Mouse (Mus musculus): ENCODE results near the gene Srpk2. TPM values are rescaled to one million over a fixed set of nuclear protein-coding genes. Genes with fewer than 3 reads are reported as not detected.

Gene Srpk2
- polyA plus RNA-seq, 1 experiment from 2014 or later, result 27.1 TPM

DNA sequence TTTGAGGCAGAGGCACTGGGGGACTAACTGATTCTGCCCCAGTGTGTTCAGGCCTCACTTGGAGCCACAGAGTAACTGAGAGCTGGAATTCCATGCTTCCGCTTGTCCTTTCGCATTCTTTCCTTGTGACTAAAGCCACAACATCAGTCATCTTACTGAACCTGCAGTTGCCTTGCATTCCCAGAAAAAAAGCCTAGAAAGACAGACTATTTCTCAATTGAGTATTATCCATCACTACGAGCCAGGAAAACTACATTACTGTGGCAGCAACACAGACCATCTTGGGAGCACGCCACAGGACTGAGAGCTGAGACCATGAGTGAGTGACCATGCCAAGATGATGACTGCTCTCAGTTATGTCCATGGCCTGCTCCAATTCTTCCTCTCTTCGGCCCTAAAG is 57.2 kb downstream of the Srpk2 start:
- no peak; the same call in 1 of the 2 replicates for ATAC-seq (ENCODE audit: low FRiP score, low TSS enrichment)
- Histone ChIP-seq H3K36me3 (ENCODE audit: control insufficient read depth, insufficient read depth, low read length) (no peaks in the 10 kb centered on the region), H3K4me3 (ENCODE audit: low read depth, low read length) (no peak overlapping the region), H3K4me2 (replicated peaks; ENCODE audit: low read depth) (no peak overlapping the region), H3K27me3 (ENCODE audit: control insufficient read depth, insufficient read depth, low read length) (no peaks in the 10 kb centered on the region), H3K9me3 (ENCODE audit: control insufficient read depth, low read length) (no peaks in the 10 kb centered on the region), H3K4me1 (replicated peaks; ENCODE audit: control insufficient read depth, insufficient read depth) (no peaks in the 10 kb centered on the region), H3K27ac (replicated peaks) (peak overlapping the region; percentile 24; the same call in 1 of the 2 replicates), H3K9ac (ENCODE audit: low read length) (no peak overlapping the region)
- TF ChIP-seq CTCF (IDR thresholded peaks at IDR 0.05; ENCODE audit: low read depth) (no peak), EP300 (optimal IDR thresholded peaks at IDR 0.05) (no peak)
- no peak for DNase-seq (ENCODE audit: low spot score)
- 34% methylated on average over 5 of the region's 5 CpGs for WGBS

- Histone ChIP-seq H3K4me2 (replicated peaks; ENCODE audit: low read depth) (no peak overlapping the region), H3K4me3 (ENCODE audit: low read depth, low read length) (no peak overlapping the region), H3K27ac (replicated peaks) (no peak overlapping the region), H3K27me3 (ENCODE audit: control insufficient read depth, insufficient read depth, low read length) (no peaks in the 10 kb centered on the region), H3K4me1 (replicated peaks; ENCODE audit: control insufficient read depth, insufficient read depth) (no peaks in the 10 kb centered on the region), H3K9ac (ENCODE audit: low read length) (no peak overlapping the region), H3K9me3 (ENCODE audit: control insufficient read depth, low read length) (no peaks in the 10 kb centered on the region), H3K36me3 (ENCODE audit: control insufficient read depth, insufficient read depth, low read length) (no peaks in the 10 kb centered on the region)
- TF ChIP-seq EP300 (optimal IDR thresholded peaks at IDR 0.05), result no peak
- no peak for TF ChIP-seq CTCF (IDR thresholded peaks at IDR 0.05; ENCODE audit: low read depth)
- 81% methylated on average over 2 of the region's 2 CpGs for WGBS
- ATAC-seq (ENCODE audit: low FRiP score, low TSS enrichment) (no peak), DNase-seq (ENCODE audit: low spot score) (no peak)
Observed at GRCm38 (mm10) chr5:23626173-23626572, 58.2 kb downstream of the Srpk2 start.

DNA sequence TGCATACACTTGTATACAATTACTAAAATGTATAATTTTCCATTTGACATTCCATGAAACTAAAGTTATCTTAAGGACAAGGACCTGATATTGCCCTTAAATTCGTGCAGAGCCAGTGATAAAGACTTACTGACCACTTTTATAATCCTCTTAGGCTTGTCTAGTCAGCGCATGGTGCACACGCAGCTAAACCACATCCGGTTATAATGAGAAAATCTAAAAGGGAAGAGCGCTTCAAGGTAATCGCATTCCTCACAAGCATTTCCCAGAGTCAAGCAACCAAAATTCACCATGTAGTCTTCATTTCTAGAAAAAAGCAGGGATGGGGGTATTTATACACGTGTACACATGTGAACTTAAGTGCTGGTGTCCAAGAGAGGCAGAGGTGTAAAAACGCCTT is 63.8 kb downstream of the Srpk2 start:
- Histone ChIP-seq H3K4me2 (replicated peaks; ENCODE audit: low read depth) (no peak overlapping the region), H3K27ac (replicated peaks) (no peak overlapping the region), H3K36me3 (ENCODE audit: control insufficient read depth, insufficient read depth, low read length) (no peaks in the 10 kb centered on the region), H3K4me1 (replicated peaks; ENCODE audit: control insufficient read depth, insufficient read depth) (no peaks in the 10 kb centered on the region), H3K4me3 (ENCODE audit: low read depth, low read length) (no peak overlapping the region), H3K9ac (ENCODE audit: low read length) (no peak overlapping the region), H3K9me3 (ENCODE audit: control insufficient read depth, low read length) (no peaks in the 10 kb centered on the region), H3K27me3 (ENCODE audit: control insufficient read depth, insufficient read depth, low read length) (no peaks in the 10 kb centered on the region)
- TF ChIP-seq EP300 (optimal IDR thresholded peaks at IDR 0.05) (no peak), CTCF (IDR thresholded peaks at IDR 0.05; ENCODE audit: low read depth) (no peak)
- DNase-seq (ENCODE audit: low spot score) (no peak), ATAC-seq (ENCODE audit: low FRiP score, low TSS enrichment) (no peak)
- WGBS, result 89% methylated on average over 8 of the region's 8 CpGs

DNA sequence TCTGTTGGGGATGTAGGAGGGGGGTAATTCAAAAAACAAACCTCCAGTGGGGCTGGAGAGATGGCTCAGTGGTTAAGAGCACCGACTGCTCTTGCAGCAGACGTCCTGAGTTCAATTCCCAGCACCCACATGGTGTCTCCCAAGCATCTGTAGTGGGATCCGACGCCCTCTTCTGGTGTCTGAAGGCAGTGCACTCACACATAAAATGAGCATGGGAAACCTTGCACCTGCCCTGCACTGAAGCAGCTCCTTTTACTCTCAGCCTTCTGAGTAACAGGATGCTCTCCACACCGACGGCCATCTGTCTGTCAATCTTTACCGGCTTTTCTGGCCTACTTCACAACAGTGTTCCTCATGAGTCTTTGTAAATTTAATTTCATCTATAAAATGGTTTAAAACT is 65.8 kb downstream of the Srpk2 start:
- H3K9me3 ChIP-seq (ENCODE audit: control insufficient read depth, low read length), result no peaks in the 10 kb centered on the region
- no peak overlapping the region for H3K9ac ChIP-seq (ENCODE audit: low read length)
- H3K4me1 ChIP-seq (replicated peaks; ENCODE audit: control insufficient read depth, insufficient read depth), result no peaks in the 10 kb centered on the region
- TF ChIP-seq EP300 (optimal IDR thresholded peaks at IDR 0.05) (no peak), CTCF (IDR thresholded peaks at IDR 0.05; ENCODE audit: low read depth) (peak; percentile 13; the same call in 1 of the 2 replicates)
- no peak overlapping the region for H3K4me3 ChIP-seq (ENCODE audit: low read depth, low read length)
- no peaks in the 10 kb centered on the region for H3K36me3 ChIP-seq (ENCODE audit: control insufficient read depth, insufficient read depth, low read length)
- no peak overlapping the region for H3K4me2 ChIP-seq (replicated peaks; ENCODE audit: low read depth)
- H3K27ac ChIP-seq (replicated peaks), result no peak overlapping the region
- H3K27me3 ChIP-seq (ENCODE audit: control insufficient read depth, insufficient read depth, low read length), result no peaks in the 10 kb centered on the region
- ATAC-seq (ENCODE audit: low FRiP score, low TSS enrichment) (no peak), DNase-seq (ENCODE audit: low spot score) (no peak)
- 95% methylated on average over 7 of the region's 7 CpGs for WGBS

DNA sequence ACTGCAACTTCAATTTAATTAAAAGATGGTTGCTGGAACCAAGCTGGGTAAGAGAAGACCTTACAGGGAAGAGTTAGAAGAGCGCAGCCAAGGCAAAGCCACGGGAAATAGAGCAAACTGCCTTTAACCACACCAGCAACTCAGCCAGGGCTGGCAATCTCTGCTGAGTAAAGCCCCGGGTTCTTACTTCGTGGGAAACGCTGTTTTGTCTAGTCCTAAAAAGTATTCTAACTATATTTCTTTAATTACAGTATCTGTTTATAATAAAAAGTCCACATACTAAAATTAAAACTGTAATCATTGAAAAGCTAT is 67.4 kb downstream of the Srpk2 start:
- no peak for ATAC-seq (ENCODE audit: low FRiP score, low TSS enrichment)
- Histone ChIP-seq H3K4me2 (replicated peaks; ENCODE audit: low read depth) (peak overlapping the region; percentile 64), H3K27ac (replicated peaks) (peak overlapping the region; percentile 89), H3K4me3 (ENCODE audit: low read depth, low read length) (peak overlapping the region; percentile 49), H3K9ac (ENCODE audit: low read length) (peak overlapping the region; percentile 51), H3K4me1 (replicated peaks; ENCODE audit: control insufficient read depth, insufficient read depth) (no peaks in the 10 kb centered on the region), H3K27me3 (ENCODE audit: control insufficient read depth, insufficient read depth, low read length) (no peaks in the 10 kb centered on the region), H3K9me3 (ENCODE audit: control insufficient read depth, low read length) (no peaks in the 10 kb centered on the region), H3K36me3 (ENCODE audit: control insufficient read depth, insufficient read depth, low read length) (no peaks in the 10 kb centered on the region)
- 10% methylated on average over 5 of the region's 5 CpGs for WGBS
- no peak for TF ChIP-seq EP300 (optimal IDR thresholded peaks at IDR 0.05)
- TF ChIP-seq CTCF (IDR thresholded peaks at IDR 0.05; ENCODE audit: low read depth), result no peak
- DNase-seq (ENCODE audit: low spot score), result peak; percentile 45

DNA sequence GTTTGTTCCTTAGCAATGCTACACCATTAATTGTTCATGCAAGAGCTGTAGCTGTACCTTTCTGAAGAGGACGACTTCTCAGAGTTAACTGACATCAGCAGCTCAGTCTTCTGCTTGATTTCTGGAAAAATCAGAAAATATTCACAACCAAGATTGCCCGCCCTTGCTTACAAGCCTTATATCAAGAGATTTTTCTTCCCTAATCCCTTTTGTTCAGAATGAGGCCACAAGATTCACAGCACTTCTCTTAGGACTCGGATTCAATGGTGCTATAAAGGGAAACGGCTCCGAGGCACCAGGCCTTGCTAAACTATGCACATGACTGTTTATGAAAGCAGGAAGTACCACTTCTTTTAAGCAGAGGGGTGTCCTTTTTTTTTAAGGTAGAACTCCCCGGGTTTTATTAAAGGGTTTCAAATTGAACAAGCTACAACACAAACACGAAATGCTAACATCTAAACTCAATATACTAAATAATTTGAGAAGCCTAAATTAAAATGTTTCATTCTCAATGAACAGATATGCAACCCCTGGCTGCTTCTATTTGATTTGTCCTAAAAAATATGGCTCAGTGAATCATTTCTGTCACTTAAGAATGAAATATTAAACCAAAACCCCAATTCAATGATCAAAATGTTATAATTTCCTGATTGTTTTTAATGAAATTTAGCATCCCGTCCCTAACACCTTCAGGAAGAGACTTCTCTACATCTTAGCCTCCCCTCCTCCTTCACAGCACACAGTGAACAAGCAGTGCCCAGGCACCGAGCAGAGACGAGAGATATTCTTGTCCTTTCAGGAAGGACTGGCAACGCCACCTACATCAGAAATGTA is 67.9 kb downstream of the Srpk2 start:
- Histone ChIP-seq H3K4me1 (replicated peaks; ENCODE audit: control insufficient read depth, insufficient read depth) (no peaks in the 10 kb centered on the region), H3K4me3 (ENCODE audit: low read depth, low read length) (peak overlapping the region; percentile 49), H3K27ac (replicated peaks) (peak overlapping the region; percentile 89), H3K4me2 (replicated peaks; ENCODE audit: low read depth) (peak overlapping the region; percentile 64), H3K9ac (ENCODE audit: low read length) (peak overlapping the region; percentile 51), H3K9me3 (ENCODE audit: control insufficient read depth, low read length) (no peaks in the 10 kb centered on the region), H3K27me3 (ENCODE audit: control insufficient read depth, insufficient read depth, low read length) (no peaks in the 10 kb centered on the region), H3K36me3 (ENCODE audit: control insufficient read depth, insufficient read depth, low read length) (no peaks in the 10 kb centered on the region)
- TF ChIP-seq EP300 (optimal IDR thresholded peaks at IDR 0.05) (peak; percentile 64), CTCF (IDR thresholded peaks at IDR 0.05; ENCODE audit: low read depth) (peak; percentile 39; the same call in 1 of the 2 replicates)
- ATAC-seq (ENCODE audit: low FRiP score, low TSS enrichment) (peak; percentile 69), DNase-seq (ENCODE audit: low spot score) (peak; percentile 48)
- WGBS, result 1% methylated on average over 11 of the region's 11 CpGs
